Mouse (Mus musculus) right cerebral cortex, postnatal 10 days (tissue): Measurements from ENCODE around the gene Itsn1.
A peak's percentile ranks its signal among the peaks of the same experiment; 100 is the strongest.

Experiments used
- DNase-seq, 2 experiments: peaks; one replicate each; pipeline ENCODE4 v3.0.0; 2021; ENCODE audit warnings: low spot score in 2 of 2

Itsn1 gene

DNA sequence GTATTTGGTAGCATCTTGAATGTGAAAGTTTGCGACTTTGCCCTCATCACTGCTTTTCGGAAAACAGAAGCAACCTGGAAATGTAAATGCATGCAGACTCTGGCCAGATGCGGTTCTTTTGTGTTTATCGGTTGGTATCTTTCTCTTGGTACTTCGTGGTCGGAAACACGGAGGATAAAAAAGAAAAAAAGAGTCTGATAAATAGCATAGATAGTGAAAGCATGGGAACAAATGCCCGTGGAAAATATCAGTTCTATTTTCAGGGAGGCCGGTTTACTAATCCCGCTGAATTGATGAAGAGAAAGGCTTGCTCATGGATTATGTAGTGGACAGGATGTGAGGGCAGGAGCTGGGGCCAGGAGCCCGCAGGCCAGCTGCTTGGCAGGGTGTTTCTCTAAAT is 1.4 kb downstream of the Itsn1 start:
- no peak for DNase-seq

DNA sequence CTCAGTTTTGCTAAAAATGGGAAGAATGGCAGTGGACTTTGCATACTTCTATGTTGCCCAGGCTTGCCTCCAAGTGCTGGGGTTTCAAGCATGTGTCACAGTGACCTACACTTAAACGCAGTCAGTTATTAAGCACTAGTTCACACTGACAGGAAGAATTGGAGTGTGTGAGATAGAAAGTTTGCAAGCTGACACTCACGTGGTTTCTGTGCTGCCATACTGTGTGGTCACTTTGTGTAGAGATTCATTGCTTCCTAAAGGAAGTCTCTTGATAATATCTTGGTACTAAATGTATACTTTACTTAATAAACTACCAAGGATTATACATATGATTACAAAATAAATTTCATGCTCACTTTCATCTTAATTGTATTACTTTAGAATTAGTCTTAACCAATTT is 3.7 kb downstream of the Itsn1 start:
- DNase-seq: no peak

DNA sequence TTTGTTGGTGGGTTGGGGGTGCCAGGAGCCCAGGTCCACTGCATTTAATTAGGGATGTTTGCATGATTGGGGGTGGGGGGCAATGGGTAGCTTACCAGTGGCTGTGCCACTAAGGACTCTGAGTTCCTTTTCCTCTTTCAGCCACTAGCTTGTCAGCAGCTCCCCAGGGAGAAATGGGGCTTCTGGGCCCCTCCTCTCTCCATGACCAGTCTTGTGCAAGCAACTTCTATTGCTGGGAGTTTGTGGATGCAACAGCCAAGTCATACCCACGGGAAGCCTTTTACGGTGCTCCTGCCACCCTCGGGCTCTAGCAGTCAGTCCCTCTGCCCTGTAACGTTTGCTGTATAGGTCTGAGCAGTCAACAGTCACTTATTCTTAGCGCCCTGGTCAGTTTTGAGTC is 5.7 kb downstream of the Itsn1 start:
- no peak for DNase-seq

DNA sequence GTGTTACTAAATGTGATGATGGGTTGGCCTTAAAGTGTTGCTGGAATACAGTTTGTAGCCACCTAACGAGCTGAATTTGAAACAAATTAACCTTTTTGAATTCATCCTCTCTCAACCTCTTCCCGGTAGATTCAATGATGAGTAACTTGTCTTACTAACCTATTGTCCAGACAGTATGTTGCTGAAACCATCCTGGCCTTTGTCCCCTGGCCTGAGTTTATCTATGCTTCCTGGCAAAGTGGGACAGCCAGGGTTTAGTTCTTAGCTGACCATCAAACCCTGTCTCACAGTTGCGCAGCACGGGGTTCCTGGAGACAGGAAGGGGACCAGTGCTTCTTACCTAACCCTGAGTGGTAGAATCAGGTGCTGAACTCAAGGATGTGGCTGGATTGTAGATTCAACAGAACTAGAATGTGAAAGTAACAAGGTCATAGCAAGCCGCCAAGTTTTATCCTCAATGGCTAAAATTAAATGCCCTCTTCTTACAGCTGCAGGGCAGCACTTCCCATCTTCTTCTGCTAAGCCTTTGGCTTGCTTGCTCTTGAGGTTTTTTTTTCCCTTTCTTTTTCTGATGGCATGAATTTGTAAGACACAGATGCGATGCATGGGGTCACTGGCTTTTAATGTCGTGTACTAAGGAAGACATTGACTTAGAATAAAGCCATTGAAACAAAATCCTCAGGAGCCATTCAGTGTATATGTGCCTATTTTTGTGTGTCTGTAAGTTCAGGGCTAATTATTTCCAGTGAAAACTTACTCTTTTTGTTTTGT is 7.2 kb downstream of the Itsn1 start:
- DNase-seq: no peak

GRCm38 (mm10) chr16:91738505-91738904 is 9.4 kb downstream of the Itsn1 start:
- no peak for DNase-seq

GRCm38 (mm10) chr16:91740184-91740917 is 11.3 kb downstream of the Itsn1 start:
- DNase-seq: no peak

DNA sequence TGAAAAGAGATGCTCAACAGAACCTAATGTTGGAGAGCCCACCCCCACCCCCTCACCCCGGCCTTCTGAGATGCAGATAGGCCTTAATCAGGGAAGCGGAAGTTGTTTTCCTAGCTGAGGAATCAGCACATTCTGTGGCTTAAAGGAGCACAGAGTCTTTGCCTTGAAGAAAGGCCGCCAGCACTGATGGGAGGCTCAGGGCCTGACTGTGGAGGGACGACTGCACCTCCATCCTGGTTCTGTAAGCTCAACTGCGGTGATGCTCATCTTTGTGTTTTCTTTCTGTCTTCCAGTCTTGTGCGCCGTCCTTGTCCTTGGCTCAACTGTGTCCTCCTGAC is 11.8 kb downstream of the Itsn1 start:
- no peak for DNase-seq

GRCm38 (mm10) chr16:91743055-91743454 is 14.0 kb downstream of the Itsn1 start:
- DNase-seq: peak in 1 of 2 experiments; percentile 11

DNA sequence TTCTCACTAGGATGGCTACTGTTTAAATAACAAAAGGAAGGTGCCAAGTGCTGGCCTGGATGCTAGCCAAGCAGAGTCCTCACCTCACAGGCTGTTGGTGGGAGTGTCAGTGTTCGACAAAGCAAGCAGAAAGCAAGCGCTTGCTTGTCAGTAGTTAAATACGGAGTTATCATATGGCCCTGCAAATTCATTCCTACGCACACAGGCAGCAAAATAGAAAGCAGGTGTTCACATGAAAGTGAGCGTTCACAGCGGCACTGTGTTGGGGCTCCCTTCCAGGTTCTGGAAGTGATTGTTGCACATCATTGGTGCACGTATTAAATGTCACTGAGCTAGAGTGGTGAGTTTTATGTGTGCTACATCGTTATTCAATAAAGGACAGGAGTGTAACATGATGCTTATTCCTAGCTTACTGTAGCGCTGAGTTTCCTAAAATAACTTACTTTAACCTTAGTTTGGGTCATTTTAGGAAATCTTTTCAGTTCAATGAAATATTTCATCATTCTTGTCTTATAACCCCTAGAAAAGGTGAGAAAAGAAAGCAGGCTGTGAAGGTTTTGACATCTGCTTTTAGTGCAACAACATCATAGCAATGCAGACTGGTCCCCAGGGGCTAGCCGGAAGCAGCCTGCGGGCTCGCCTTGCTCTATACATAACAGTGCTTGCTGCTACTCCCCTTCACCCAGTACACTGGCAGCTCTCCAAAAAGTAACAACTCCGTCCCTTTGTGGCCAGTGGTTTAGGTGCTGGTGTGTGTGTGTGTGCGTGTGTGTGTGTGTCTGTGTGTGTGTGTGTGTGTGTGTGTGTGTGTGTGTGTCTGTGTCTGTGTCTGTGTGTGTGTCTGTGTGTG is 17.2 kb downstream of the Itsn1 start:
- DNase-seq: peak; percentile 60 to 64

GRCm38 (mm10) chr16:91747567-91747966 is 18.5 kb downstream of the Itsn1 start:
- DNase-seq: no peak

- DNase-seq: no peak
Measured at GRCm38 (mm10) chr16:91751644-91752385, 22.7 kb downstream of the Itsn1 start.

GRCm38 (mm10) chr16:91753611-91754010 is 24.5 kb downstream of the Itsn1 start:
- DNase-seq: no peak

DNA sequence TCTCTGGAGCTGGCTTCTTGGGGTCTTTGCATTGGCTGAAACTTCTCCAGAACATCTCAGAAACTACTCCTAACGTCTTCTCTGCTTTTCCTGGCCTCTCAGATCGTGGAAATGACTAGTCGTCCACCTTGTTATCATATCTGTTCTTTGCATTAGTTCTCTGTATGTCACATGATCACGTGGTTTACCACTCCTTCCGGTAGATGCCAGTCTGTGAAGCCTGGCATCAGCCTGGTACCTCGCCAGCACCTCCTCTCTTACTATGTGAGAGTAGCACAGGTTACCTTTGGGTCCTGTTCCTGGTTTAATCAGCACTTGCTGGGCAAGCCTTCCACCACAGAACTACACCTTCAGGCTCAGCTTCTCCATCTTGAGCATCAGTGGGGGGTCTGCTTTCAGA is 25.9 kb downstream of the Itsn1 start:
- no peak for DNase-seq

DNA sequence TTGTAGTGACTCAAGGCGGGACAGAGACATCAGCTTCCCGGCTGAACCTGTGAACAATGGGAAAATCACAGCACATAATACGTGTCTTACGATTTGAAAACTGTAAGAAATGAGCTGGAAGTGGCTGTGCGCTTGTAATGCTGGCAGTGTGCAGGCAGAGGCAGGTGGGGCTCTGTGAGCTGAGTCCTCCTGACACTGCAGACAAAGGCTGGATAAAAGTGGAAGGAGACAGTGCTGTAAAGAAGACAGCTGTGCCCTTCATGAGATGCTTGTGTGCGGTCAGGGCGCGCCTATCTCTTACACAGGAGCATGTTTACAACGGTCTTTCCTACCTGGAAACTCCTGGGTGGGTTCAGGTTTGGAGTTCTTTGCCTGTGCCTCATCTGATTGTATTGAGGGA is 32.1 kb downstream of the Itsn1 start:
- peak in 1 of 2 experiments; percentile 23 for DNase-seq

DNA sequence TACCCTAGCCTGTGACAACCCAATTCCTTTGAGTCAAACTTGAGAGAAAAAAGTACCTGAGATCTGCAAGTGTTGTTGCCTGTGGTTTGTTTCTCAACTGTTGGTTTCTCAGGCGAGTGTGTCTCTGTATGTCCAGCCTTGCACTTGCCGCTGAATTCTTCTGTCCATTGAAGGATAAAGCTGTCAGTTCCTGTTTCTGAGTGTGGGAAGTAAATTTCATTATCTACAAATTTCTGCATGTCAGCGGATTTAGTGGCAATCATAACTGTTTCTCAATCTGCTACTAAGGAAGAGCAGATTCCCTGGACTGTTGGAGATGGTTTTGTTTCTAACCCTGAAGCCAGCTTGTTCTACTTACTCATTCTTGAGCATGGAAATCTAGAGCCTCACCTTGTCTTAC is 32.7 kb downstream of the Itsn1 start:
- DNase-seq: no peak

DNA sequence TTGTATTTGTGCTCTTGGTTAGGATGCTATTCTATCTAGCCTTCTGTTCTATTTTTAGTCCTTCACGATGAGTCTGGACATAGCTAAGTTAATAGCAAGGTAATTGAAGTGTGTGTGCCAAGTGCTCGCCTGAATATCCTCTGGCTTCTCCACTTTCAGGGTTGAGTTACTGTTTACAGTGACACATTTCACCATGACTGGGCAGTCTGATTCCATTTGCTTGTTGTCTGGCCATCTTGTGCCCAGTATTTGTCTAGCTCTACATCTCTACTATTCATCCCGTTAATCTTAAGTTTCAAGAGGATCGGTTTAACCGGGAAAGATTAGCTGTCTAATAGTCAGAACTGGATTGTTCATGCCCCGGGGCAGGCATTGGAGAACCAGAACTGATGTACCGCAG is 33.4 kb downstream of the Itsn1 start:
- DNase-seq: no peak

- peak in 1 of 2 experiments; percentile 9 for DNase-seq
Measured at GRCm38 (mm10) chr16:91763975-91764374, 34.9 kb downstream of the Itsn1 start.

GRCm38 (mm10) chr16:91764414-91764813 is 35.3 kb downstream of the Itsn1 start:
- no peak for DNase-seq

DNA sequence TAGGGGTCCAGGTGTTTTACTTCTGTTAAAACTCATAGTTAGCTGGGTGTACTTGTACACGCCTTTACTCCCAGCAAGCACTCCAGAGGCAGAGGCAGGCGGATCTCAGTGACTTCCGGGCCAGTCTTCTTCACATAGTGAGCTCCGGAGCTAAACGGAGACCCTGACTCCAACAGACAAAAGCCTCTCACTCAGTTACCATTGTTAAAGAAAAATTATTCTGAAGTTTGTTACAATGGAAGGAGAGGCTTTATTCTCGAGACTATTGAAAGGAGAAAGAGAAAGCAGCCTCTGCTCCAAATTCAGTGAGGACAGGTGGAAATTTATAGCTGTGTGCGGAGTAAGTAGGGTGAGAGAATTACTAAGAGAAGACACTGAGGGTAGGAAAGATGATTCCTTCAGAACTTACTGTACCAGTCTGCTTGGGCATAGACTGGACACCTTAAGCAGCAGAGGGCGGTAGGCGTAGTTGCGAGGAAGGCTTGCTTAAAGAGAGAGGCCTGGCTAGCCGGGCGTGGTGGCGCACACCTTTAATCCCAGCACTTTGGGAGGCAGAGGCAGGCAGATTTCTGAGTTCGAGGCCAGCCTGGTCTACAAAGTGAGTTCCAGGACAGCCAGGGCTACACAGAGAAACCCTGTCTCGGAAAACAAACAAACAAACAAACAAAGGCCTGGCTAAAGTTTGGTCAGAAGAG is 36.2 kb downstream of the Itsn1 start:
- peak in 1 of 2 experiments; percentile 14 for DNase-seq

DNA sequence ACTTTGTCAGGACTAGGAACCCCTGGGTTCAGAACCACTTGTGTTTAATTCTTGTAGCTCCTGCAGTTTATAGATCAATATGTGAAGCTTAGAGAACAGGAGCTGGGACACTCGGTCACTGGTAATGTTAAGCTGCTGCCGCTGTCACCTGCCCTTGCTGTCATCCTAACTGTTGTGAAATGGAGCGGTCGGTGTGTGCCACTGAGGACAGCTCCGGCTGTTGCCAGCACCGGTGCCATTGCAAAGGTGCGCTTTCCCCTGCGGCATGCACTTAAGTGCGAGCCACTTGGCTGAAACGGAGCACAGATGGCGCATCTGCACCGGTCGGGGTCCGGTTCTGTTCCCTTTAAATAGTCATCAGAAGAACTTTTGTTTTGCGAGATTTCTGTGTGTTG is 36.7 kb downstream of the Itsn1 start:
- peak in 1 of 2 experiments; percentile 23 for DNase-seq

GRCm38 (mm10) chr16:91767165-91767701 is 38.2 kb downstream of the Itsn1 start:
- no peak for DNase-seq
